Mouse (Mus musculus) small intestine, adult 2 months (tissue): ENCODE data around the gene Gins1.

ENCODE experiments used
- CTCF ChIP-seq: fragments of 200-500 bp; IDR thresholded peaks from 2 replicates; pipeline ENCODE4 v1.5.1; 2012; ENCODE audit warnings: low read depth, mild to moderate bottlenecking, control low read depth, inconsistent platforms, low read length, moderate library complexity, mixed read lengths; ENCODE audit not compliant: insufficient replicate concordance, insufficient read length; ENCODE audit errors: extremely low read depth
- POLR2A ChIP-seq: fragments of 200-500 bp; IDR thresholded peaks from 2 replicates; pipeline ENCODE4 v1.6.1; 2012; ENCODE audit warnings: low read depth, mild to moderate bottlenecking, control low read depth, inconsistent platforms, low read length, moderate library complexity

DNA sequence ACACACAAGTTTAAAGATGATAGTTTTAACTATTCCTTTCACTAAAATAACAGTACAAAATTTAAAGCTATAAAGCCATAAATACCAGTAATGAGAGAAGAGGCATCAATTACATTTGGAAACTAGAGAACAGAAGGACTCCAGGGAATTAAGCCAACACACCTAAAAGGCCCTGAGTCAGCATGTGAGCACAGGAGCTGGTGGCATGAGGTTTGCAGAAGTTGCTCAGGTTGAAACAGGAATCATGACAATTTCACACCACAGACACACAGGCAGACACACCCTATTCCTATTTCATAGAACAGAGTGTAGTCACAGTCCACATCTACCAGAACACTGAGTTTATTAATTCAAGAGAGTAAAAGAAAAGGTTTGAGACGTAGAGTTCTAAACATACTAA lies 30.7 kb upstream of the Gins1 start:
- TF ChIP-seq CTCF: no peak
- no peak for TF ChIP-seq POLR2A
